ENCODE assay signal across 24 mouse cellular contexts in the genomic region with DNA sequence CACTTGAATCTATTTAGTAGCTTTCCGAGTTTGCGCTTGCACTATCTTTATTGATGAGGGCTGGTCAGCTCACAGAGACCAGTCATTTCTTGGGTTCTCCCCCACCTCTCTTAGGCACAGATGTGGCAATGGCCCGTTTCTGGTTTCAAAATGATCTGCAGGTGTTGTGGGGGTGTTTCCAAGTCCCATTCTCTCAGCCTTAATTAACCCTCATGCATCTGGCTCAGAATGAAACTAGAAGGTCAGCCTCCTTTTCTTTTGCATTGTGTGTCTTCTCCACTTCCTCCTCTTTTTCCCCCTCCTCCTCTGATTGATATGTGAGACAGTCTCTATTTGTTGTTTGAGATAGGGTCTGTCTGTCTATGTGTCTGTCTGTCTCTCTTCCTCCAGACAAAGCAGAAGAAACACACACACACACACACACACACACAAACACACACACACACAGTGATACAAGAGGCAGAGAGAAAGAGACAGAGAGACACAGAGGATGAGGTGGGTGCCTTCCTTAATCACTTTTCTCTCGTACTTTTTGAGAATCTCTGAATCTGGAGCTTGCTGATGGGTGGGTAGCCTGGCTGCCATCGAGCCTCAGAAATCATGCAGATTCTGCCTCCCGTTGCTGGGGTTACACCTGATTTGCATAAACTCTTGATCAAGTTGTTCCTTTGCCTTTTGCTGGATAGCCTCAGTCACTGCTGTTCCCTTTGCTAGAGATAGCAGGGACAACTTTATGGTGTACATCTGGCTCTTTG. TPM values are rescaled to one million over a fixed set of nuclear protein-coding genes. Genes with fewer than 3 reads are reported as not detected.
A peak's percentile ranks its signal among the peaks of the same experiment; 100 is the strongest.
DNase-seq lines count a peak whose midpoint lies in the region; ATAC-seq and TF ChIP-seq lines count a peak whose summit lies in the region.
"Had no signal": no experiment of that assay in that cellular context is flagged by ENCODE, and none has a peak within 500 bp of the region (broad histone marks: within the 10 kb centered on the region; RNA-seq: fewer than 3 reads in every experiment).

No protein-coding gene starts in this region.

- H3K9me3 ChIP-seq in midbrain, embryonic 11.5 days (ENCODE audit: control insufficient read depth, low read length) = no peaks in the 10 kb centered on the region
- H3K9me3 ChIP-seq in midbrain, postnatal 0 days (ENCODE audit: low read length) = no peaks in the 10 kb centered on the region
- H3K9me3 ChIP-seq: hindbrain, embryonic 15.5 days had no signal

- no peak overlapping the region for H3K4me3 ChIP-seq in midbrain, embryonic 11.5 days (ENCODE audit: low read depth, low read length)
- no peak overlapping the region for H3K4me3 ChIP-seq in midbrain, postnatal 0 days (ENCODE audit: low read depth, low read length)
- H3K4me3 ChIP-seq: forebrain, embryonic 10.5 days; hindbrain, embryonic 12.5 days; hindbrain, embryonic 15.5 days had no signal

- H3K36me3 ChIP-seq in midbrain, embryonic 11.5 days (ENCODE audit: control insufficient read depth, insufficient read depth, low read length) = no peaks in the 10 kb centered on the region
- H3K36me3 ChIP-seq in midbrain, postnatal 0 days (ENCODE audit: insufficient read depth, low read length) = no peaks in the 10 kb centered on the region
- H3K36me3 ChIP-seq in splenic B cell, adult 2 months (ENCODE audit: control insufficient read depth, insufficient read depth, low read length, poor library complexity, severe bottlenecking) = no peaks in the 10 kb centered on the region
- H3K36me3 ChIP-seq: hindbrain, embryonic 12.5 days; hindbrain, embryonic 15.5 days had no signal

- no peak overlapping the region for H3K9ac ChIP-seq in midbrain, embryonic 11.5 days (ENCODE audit: low read length)
- H3K9ac ChIP-seq in midbrain, postnatal 0 days (replicated peaks; ENCODE audit: low read length, poor library complexity, severe bottlenecking) = no peak overlapping the region
- H3K9ac ChIP-seq: hindbrain, embryonic 12.5 days; hindbrain, embryonic 15.5 days had no signal

- DNase-seq in midbrain, embryonic 11.5 days (ENCODE audit: low spot score, missing footprints) = peak; percentile 1
- DNase-seq in midbrain, postnatal 0 days (ENCODE audit: low spot score) = no peak
- DNase-seq in induced T-regulatory cell, adult 2 months (ENCODE audit: low read depth) = peak; percentile 65
- DNase-seq in splenic B cell, adult 2 months (ENCODE audit: low read depth, low spot score) = peak; percentile 15
- no peak for DNase-seq in gastrocnemius, postnatal 4 days (ENCODE audit: low spot score in 2 of 2)
- DNase-seq in frontal cortex, adult 2 months (ENCODE audit: extremely low spot score in 1 of 2, low spot score in 1 of 2) = no peak
- DNase-seq in urinary bladder, postnatal 36 days (ENCODE audit: low spot score in 2 of 2) = no peak
- DNase-seq: adrenal gland, adult 8-10 months; adrenal gland, postnatal 25 days; cerebellum, adult 18-20 months; cerebellum, adult 9-10 months; cerebellum, postnatal 14 days; gastrocnemius, postnatal 10 days; gastrocnemius, postnatal 36 days; heart, adult 11 months; kidney, adult 2 months had no signal

- no peaks in the 10 kb centered on the region for H3K4me1 ChIP-seq in midbrain, embryonic 11.5 days (ENCODE audit: control insufficient read depth, insufficient read depth, low read length)
- H3K4me1 ChIP-seq in midbrain, postnatal 0 days (ENCODE audit: insufficient read depth, low read length) = no peaks in the 10 kb centered on the region
- H3K4me1 ChIP-seq: hindbrain, embryonic 12.5 days; hindbrain, embryonic 15.5 days had no signal

- no peak overlapping the region for H3K27ac ChIP-seq in midbrain, embryonic 11.5 days (ENCODE audit: low read depth, low read length)
- H3K27ac ChIP-seq in midbrain, postnatal 0 days (ENCODE audit: low read depth, low read length) = no peak overlapping the region
- H3K27ac ChIP-seq: forebrain, embryonic 10.5 days; hindbrain, embryonic 12.5 days; hindbrain, embryonic 15.5 days had no signal

- no peak overlapping the region for H3K4me2 ChIP-seq in midbrain, embryonic 11.5 days
- H3K4me2 ChIP-seq in midbrain, postnatal 0 days (ENCODE audit: low read depth, low read length, poor library complexity, severe bottlenecking) = no peak overlapping the region
- H3K4me2 ChIP-seq: heart, embryonic 11.5 days; hindbrain, embryonic 12.5 days; hindbrain, embryonic 15.5 days had no signal

- WGBS in midbrain, embryonic 11.5 days = 70% methylated on average over 6 of the region's 6 CpGs
- 66% methylated on average over 6 of the region's 6 CpGs for WGBS in midbrain, postnatal 0 days

- H3K27me3 ChIP-seq in midbrain, embryonic 11.5 days (ENCODE audit: control insufficient read depth, insufficient read depth, low read length) = no peaks in the 10 kb centered on the region
- H3K27me3 ChIP-seq in midbrain, postnatal 0 days (ENCODE audit: insufficient read depth, low read length) = no peaks in the 10 kb centered on the region
- no peaks in the 10 kb centered on the region for H3K27me3 ChIP-seq in splenic B cell, adult 2 months (ENCODE audit: control insufficient read depth, insufficient read depth, low read length, poor library complexity, severe bottlenecking)
- H3K27me3 ChIP-seq: hindbrain, embryonic 12.5 days; Patski had no signal

- no peak for TF ChIP-seq CTCF in midbrain, postnatal 0 days (IDR thresholded peaks at IDR 0.05)

- no peak for ATAC-seq in midbrain, embryonic 11.5 days (ENCODE audit: low FRiP score)
- no peak for ATAC-seq in midbrain, postnatal 0 days (ENCODE audit: low FRiP score)
- ATAC-seq in CD4-positive, CD25-positive, alpha-beta regulatory T cell, adult 4 months = peak; percentile 70
- ATAC-seq: forebrain, embryonic 14.5 days; intestine, embryonic 16.5 days; Patski had no signal

RNA-seq across cellular contexts. Expression of a gene that starts 20.2 kb away (rescaled TPM):
- polyA plus RNA-seq in midbrain, embryonic 11.5 days (2014; fragmentation: Nextera tagmentation; extraction: Ambion mirVana) = 59.0 and 61.4 TPM in 2 replicates
- 18.5 and 20.6 TPM in 2 replicates for total RNA-seq in midbrain, postnatal 0 days (2014; rRNA removed)
- 29.4 and 31.4 TPM in 2 replicates for polyA plus RNA-seq in midbrain, postnatal 0 days (2015; fragmentation: Nextera tagmentation; extraction: Ambion mirVana)
- 10 to 100 TPM; 57.8 to 65.0 TPM for polyA plus RNA-seq in CD4-positive, CD25-positive, alpha-beta regulatory T cell, adult 4 months (2017; shearing (Covaris generic))
- 10 to 100 TPM; 19.8 to 24.7 TPM for total RNA-seq in gastrocnemius, postnatal 4 days (2021)
- 23.9 and 27.1 TPM in 2 replicates for polyA plus RNA-seq in frontal cortex, adult 2 months (2012; rRNA removed)

Comparison
In these comparisons a context has a peak if more than half of its experiments do, and no peak if none do; other contexts are left out.
1. DNase-seq: peak in midbrain, embryonic 11.5 days (single experiment), induced T-regulatory cell, adult 2 months (single experiment) and splenic B cell, adult 2 months (single experiment); none in midbrain, postnatal 0 days (single experiment), gastrocnemius, postnatal 4 days (0 of 2), frontal cortex, adult 2 months (0 of 2) and urinary bladder, postnatal 36 days (0 of 2).